Mouse (Mus musculus) v-Abl transformed pro-B cells (cell line): ENCODE results near the gene Hmcn2.

Source experiments
- in situ Hi-C, 2 experiments: fragments of 400-800 bp; cut with MboI; formaldehyde crosslinking; loops; one replicate each; pipeline ENCODE4 v1.15.1; 2025; ENCODE audit not compliant: unreplicated experiment in 2 of 2

Gene Hmcn2

GRCm38 (mm10) chr2:31314007-31314465 is at the start of gene Hmcn2:
Hmcn2 (plus strand) TSS chr2:31314415.
- in situ Hi-C loops = no loop called here

DNA sequence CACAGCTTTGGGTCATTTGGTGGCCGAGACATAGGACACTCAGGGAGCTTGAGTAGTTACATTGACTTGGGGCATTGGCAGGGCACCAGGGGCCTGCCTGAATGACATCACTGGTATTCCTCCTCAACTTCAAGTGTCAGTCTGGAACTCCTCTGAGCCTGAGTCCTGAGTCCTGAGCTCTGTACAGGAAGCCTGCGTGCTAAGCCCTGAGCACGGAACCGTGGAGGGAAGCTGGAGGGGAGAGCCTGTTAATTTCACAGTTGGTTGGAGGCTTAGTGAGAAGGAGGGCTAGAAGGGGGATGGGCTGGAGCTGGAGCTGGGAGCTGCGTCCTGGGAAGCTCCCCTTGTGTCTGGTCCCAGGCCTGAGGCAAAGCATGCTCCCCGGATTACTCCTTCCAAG is 46.8 kb upstream of the Hmcn2 start:
- in situ Hi-C loops = no loop called here

- in situ Hi-C loops = no loop called here
Observed at GRCm38 (mm10) chr2:31268631-31269030, 45.6 kb upstream of the Hmcn2 start.

GRCm38 (mm10) chr2:31269188-31269587 is 45.0 kb upstream of the Hmcn2 start:
- in situ Hi-C loops = no loop called here

- in situ Hi-C loops = no loop called here
Observed at GRCm38 (mm10) chr2:31269847-31270246, 44.4 kb upstream of the Hmcn2 start.

DNA sequence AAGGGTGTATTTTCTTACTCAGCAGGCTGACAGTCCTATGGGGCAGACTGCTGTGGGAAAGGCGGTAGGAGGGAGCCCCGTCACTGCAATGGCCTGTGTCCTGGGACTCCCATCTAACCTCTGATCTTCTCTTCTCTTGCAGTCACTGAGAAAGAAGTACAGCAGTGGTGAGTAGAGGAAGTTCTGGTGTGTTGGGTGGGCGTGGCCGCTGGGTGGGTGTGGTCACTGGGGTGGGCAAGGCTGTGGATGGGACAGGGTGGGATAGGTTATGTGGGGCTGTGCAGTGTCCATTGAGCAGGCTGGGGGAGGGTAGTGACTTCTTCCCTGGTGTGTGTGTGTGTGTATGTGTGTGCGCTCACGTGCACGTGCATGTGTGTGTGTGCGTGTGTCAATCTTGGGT is 43.7 kb upstream of the Hmcn2 start:
- in situ Hi-C loops = no loop called here

GRCm38 (mm10) chr2:31271071-31271470 is 43.1 kb upstream of the Hmcn2 start:
- in situ Hi-C loops = no loop called here

DNA sequence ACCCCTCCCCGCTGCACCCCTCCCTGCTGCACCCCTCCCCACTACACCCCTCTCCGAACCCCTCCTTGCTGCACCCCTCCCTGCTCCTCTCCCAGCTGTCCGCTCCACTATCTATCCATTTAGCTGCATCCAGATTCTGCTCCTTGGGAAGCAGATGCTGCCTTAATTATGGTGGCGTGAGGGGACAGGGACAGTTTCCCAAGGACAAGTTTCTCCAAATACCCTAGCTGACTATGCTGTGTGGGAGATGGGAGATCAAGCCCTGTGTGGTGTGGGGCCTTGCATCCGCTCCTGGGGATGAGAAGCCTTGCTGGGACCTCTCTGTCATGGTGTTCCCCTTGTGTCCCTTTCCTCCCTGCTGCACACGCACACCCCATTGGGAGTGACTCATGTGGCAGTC is 39.2 kb upstream of the Hmcn2 start:
- in situ Hi-C loops = no loop called here

DNA sequence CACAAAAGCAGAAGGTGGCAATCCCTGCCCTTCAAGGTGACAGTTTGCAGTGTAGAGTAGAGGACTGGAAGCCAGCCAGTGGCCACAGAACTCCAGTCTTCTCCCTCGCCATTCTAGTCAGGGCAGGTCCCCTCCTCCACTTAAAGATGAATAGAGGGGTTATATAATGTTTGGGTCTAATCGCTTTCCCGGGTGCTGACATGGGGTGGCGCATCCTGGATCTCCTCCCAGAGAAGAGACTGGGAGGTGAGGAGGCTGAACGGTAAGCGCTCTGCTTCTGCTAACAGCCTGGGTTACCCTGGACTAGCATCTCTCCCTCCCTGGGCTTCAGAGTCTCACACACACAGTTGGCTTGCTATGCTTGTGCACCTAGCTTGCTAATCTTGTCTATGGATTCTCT is 36.4 kb upstream of the Hmcn2 start:
- in situ Hi-C loops = no loop called here

GRCm38 (mm10) chr2:31278483-31278882 is 35.7 kb upstream of the Hmcn2 start:
- in situ Hi-C loops = no loop called here

DNA sequence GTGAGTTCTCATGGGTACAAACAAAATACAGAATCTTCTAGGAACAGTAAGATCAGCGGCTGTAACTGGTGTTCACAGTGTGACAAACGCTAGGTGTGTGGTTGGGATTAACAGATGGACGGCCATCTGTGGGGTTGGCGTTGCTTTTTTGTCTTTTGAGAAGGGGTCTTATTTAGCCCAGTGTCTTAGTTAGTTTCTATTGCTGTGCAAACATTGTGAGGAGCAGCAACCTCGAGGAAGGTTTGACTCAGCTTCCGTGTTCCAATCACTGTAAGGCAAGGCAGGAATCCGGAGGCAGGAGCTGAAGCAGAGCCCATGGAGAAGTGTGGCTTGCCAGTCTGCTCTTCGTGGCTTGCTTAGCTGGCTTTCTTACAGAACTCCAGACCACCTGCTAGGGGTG is 33.1 kb upstream of the Hmcn2 start:
- in situ Hi-C loops = no loop called here

GRCm38 (mm10) chr2:31282266-31282665 is 31.9 kb upstream of the Hmcn2 start:
- in situ Hi-C loops = no loop called here

DNA sequence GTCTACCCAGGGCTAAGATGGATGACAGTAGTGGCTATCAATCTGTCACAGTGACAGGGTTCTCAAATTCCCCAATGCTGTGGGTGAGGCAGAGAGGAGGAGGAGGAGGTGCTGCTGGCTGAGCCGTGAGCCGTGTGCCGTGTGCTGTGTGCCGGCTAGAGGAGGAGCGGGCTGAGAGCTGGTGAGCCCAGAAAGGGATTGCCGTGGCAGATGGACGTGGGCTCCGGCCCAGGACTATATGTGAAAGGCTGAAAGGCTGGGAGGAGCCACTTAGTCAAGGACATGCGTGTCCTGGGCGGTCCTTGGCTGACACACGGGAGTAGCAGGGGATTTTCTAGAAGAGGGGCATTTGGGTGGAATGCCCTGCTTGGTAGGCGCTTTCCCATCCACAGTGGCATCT is 31.3 kb upstream of the Hmcn2 start:
- in situ Hi-C loops = no loop called here

DNA sequence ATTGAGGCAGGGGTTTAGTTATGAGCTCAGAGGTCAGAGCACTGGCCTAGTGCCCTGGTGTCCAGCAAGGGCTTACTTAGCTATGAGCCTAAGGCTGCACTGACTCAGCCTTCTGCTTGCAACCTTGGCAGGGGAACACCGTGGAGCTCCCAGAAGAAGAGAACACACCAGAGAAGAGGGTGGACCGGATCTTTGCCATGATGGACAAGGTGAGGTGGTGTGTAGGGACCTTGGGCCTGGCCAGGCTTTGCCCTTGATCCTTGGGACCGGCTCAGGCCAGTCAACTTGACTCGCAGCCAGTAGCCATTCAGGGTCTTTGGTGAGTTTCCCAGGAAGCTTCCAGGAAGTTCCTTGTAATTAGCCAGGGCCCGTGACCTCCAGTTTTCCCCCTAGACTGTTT is 29.7 kb upstream of the Hmcn2 start:
- in situ Hi-C loops = no loop called here

- in situ Hi-C loops = loop anchor here (10.0 kb wide), 1 partner anchor 267 kb away; no protein-coding TSS in a partner anchor
Observed at GRCm38 (mm10) chr2:31291421-31291820, 22.8 kb upstream of the Hmcn2 start.

GRCm38 (mm10) chr2:31294985-31295384 is 19.2 kb upstream of the Hmcn2 start:
- in situ Hi-C loops = loop anchor here (5.0 to 10.0 kb wide), 2 partner anchors 98 to 270 kb away; no protein-coding TSS in a partner anchor

- in situ Hi-C loops = loop anchor here (5.0 to 10.0 kb wide), 2 partner anchors 99 to 272 kb away; no protein-coding TSS in a partner anchor
Observed at GRCm38 (mm10) chr2:31296395-31296794, 17.8 kb upstream of the Hmcn2 start.

DNA sequence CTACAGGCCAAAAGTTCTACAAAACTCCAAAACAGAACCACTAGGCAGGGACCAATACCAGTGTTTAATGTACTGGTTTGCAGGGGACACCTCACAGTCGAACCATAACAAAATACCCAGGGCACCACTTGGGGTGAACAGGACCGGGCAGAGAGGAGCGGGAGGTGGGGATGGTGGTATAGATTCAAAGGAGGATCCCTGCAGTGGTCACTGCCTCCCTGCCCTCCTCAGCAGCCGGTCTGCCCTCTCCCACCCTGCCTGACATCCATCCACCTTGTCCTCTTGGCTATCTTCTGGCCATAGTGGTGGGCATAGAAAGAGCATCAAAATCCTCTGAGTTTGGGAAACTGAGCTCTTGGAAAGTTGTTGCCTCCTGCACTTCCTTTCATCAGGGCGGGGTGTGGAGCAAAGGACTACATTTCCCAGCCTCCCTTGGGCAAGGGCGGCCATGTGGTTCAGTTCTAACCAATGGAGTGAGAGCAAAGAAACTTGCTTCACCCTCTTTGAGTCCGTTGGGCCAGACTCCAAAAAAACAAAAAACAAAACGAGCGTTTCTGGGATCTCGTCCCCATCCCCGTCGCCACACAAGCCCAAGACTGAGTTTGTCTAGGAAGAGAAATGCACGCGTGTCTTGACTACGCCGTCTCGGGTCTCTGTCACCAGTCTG is 16.5 kb upstream of the Hmcn2 start:
- in situ Hi-C loops = loop anchor here (5.0 to 10.0 kb wide), 2 partner anchors 100 to 273 kb away; no protein-coding TSS in a partner anchor

DNA sequence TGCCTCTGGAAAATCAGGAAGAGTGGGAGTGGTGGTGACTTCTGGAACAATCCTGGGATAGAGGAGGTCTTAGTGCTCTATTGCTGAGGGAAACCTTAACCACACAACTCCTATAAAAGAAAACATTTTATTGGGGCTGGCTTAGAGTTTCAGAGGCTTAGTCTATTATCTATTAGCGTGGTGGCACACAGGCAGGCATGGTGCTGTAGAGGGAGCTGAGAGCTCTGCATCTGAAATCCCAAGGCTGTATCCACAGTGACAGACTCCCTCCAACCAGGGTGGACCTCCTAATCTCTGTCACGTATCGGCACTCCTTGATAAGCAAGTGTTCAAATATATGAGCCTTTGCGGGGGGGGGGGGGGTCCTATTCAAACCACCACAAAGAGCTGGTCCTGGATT is 15.4 kb upstream of the Hmcn2 start:
- in situ Hi-C loops = loop anchor here (5.0 to 10.0 kb wide), 2 partner anchors 102 to 274 kb away; no protein-coding TSS in a partner anchor

- in situ Hi-C loops = loop anchor here (5.0 to 10.0 kb wide), 2 partner anchors 102 to 274 kb away; no protein-coding TSS in a partner anchor
Observed at GRCm38 (mm10) chr2:31299266-31299665, 14.9 kb upstream of the Hmcn2 start.

- in situ Hi-C loops = loop anchor here (5.0 to 10.0 kb wide), 2 partner anchors 103 to 275 kb away; no protein-coding TSS in a partner anchor
Observed at GRCm38 (mm10) chr2:31299996-31300395, 14.2 kb upstream of the Hmcn2 start.

GRCm38 (mm10) chr2:31303177-31303576 is 11.0 kb upstream of the Hmcn2 start:
- in situ Hi-C loops = no loop called here
